Comparison of ENCODE assay signal across 9 mouse cellular contexts in the genomic region with DNA sequence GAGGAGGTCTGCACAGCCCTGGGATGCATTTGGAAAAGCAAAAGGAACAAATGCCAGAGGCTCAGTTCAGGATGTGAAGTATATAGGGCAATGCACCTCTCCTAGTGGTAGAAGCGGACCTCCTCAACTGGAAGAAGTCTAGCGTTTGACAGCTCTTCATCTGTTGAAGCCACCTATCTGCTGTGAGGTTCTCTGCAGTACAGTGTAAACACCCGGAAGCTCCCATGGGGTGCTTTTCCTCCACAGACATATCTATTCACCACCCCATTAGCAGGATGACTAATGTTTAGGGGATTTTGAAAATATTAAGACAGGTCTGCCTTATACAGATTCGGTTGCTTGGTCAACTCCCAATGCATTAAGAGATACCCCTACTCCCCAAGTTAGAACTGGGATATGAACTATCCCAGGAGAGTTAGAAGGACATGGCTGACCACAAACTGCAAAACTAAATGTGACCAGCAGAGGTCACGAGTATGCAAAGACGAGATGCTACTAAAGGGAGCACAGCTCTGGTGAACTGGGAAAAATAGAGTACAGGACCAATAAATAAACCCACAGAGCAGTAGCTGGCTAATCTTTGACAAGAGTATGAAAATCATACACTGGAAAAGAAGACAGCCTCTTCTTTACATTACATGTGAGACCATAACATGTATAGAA. TPM values are rescaled to one million over a fixed set of nuclear protein-coding genes. Genes with fewer than 3 reads are reported as not detected.
DNase-seq lines count a peak whose midpoint lies in the region; ATAC-seq and TF ChIP-seq lines count a peak whose summit lies in the region.
"Had no signal": no experiment of that assay in that cellular context is flagged by ENCODE, and none has a peak within 500 bp of the region (broad histone marks: within the 10 kb centered on the region; RNA-seq: fewer than 3 reads in every experiment).

No protein-coding gene starts in this region.

- H3K9ac ChIP-seq in kidney, embryonic 14.5 days (ENCODE audit: low read depth, low read length), result no peak overlapping the region
- no peak overlapping the region for H3K9ac ChIP-seq in limb, embryonic 14.5 days (ENCODE audit: low read depth, low read length, severe bottlenecking)
- H3K9ac ChIP-seq: embryonic facial prominence, embryonic 15.5 days had no signal

- no peak overlapping the region for H3K4me2 ChIP-seq in kidney, embryonic 14.5 days (replicated peaks; ENCODE audit: low read depth, low read length)
- H3K4me2 ChIP-seq in limb, embryonic 14.5 days (replicated peaks; ENCODE audit: low read depth, low read length, severe bottlenecking), result no peak overlapping the region
- H3K4me2 ChIP-seq: embryonic facial prominence, embryonic 15.5 days had no signal

- no peak overlapping the region for H3K4me3 ChIP-seq in cerebellum, adult 2 months (replicated peaks; ENCODE audit: insufficient read depth, low read depth, low read length)
- no peak overlapping the region for H3K4me3 ChIP-seq in kidney, embryonic 14.5 days (ENCODE audit: low read length)
- H3K4me3 ChIP-seq in limb, embryonic 14.5 days (replicated peaks; ENCODE audit: low read length), result no peak overlapping the region
- H3K4me3 ChIP-seq: embryonic facial prominence, embryonic 15.5 days had no signal

- TF ChIP-seq POLR2A in cerebellum, adult 2 months (IDR thresholded peaks at IDR 0.05; ENCODE audit: borderline replicate concordance, insufficient read depth, low read length), result no peak
- no peak for TF ChIP-seq POLR2A in limb, embryonic 14.5 days (IDR thresholded peaks at IDR 0.05; ENCODE audit: borderline replicate concordance, extremely low read depth, insufficient read depth, insufficient read length)

- H3K27me3 ChIP-seq in cerebellum, adult 2 months (ENCODE audit: control insufficient read depth, insufficient read depth, low read length), result no peaks in the 10 kb centered on the region
- H3K27me3 ChIP-seq in kidney, embryonic 14.5 days (ENCODE audit: control insufficient read depth, insufficient read depth, low read length), result no peaks in the 10 kb centered on the region
- H3K27me3 ChIP-seq in limb, embryonic 14.5 days (ENCODE audit: control insufficient read depth, insufficient read depth, low read length), result no peaks in the 10 kb centered on the region
- H3K27me3 ChIP-seq: embryonic facial prominence, embryonic 15.5 days had no signal

- DNase-seq in urinary bladder, postnatal 14 days (ENCODE audit: low spot score), result peak; percentile 74
- no peak for DNase-seq in urinary bladder, postnatal 10 days (ENCODE audit: low spot score)
- DNase-seq in cerebellum, adult 2 months, result peak; percentile 36 to 50
- DNase-seq in frontal cortex, postnatal 25 days (ENCODE audit: low spot score in 2 of 2), result peak; percentile 21 to 70
- DNase-seq in limb, embryonic 14.5 days (ENCODE audit: low spot score), result peak; percentile 52
- peak; percentile 53 to 65 for DNase-seq in natural killer cell, adult 2 months (ENCODE audit: low spot score in 2 of 2)
- DNase-seq in urinary bladder, postnatal 25 days (ENCODE audit: low spot score), result peak; percentile 64

- H3K9me3 ChIP-seq in kidney, embryonic 14.5 days (ENCODE audit: control insufficient read depth, low read length), result no peaks in the 10 kb centered on the region
- H3K9me3 ChIP-seq in limb, embryonic 14.5 days (ENCODE audit: control insufficient read depth, low read length), result no peaks in the 10 kb centered on the region
- H3K9me3 ChIP-seq: embryonic facial prominence, embryonic 15.5 days had no signal

- peak; percentile 72; the same call in 1 of the 2 replicates for ATAC-seq in kidney, embryonic 14.5 days (ENCODE audit: low FRiP score, low TSS enrichment)
- no peak for ATAC-seq in limb, embryonic 14.5 days (ENCODE audit: low FRiP score, low read depth)

- H3K4me1 ChIP-seq in cerebellum, adult 2 months (ENCODE audit: control insufficient read depth, insufficient read depth, low read length), result no peaks in the 10 kb centered on the region
- no peaks in the 10 kb centered on the region for H3K4me1 ChIP-seq in kidney, embryonic 14.5 days (ENCODE audit: control insufficient read depth, insufficient read depth, low read length)
- H3K4me1 ChIP-seq in limb, embryonic 14.5 days (ENCODE audit: control insufficient read depth, insufficient read depth, low read length), result no peaks in the 10 kb centered on the region
- H3K4me1 ChIP-seq: embryonic facial prominence, embryonic 15.5 days had no signal

- H3K36me3 ChIP-seq in kidney, embryonic 14.5 days (ENCODE audit: control insufficient read depth, insufficient read depth, low read length), result no peaks in the 10 kb centered on the region
- H3K36me3 ChIP-seq in limb, embryonic 14.5 days (ENCODE audit: control insufficient read depth, insufficient read depth, low read length), result no peaks in the 10 kb centered on the region
- H3K36me3 ChIP-seq: embryonic facial prominence, embryonic 15.5 days had no signal

- TF ChIP-seq CTCF in cerebellum, adult 2 months (IDR thresholded peaks at IDR 0.05; ENCODE audit: borderline replicate concordance, insufficient read depth, low read depth, low read length), result peak; percentile 31; the same call in 1 of the 2 replicates

- no peak overlapping the region for H3K27ac ChIP-seq in cerebellum, adult 2 months (ENCODE audit: insufficient read depth, low read length)
- no peak overlapping the region for H3K27ac ChIP-seq in kidney, embryonic 14.5 days (ENCODE audit: low read depth, low read length)
- H3K27ac ChIP-seq in limb, embryonic 14.5 days (replicated peaks; ENCODE audit: low read depth, low read length), result no peak overlapping the region
- H3K27ac ChIP-seq: embryonic facial prominence, embryonic 15.5 days had no signal

- 40% methylated on average over 6 of the region's 6 CpGs for WGBS in cerebellum, adult 2 months
- whole genome bisulfite sequencing in kidney, embryonic 14.5 days, result 41% methylated on average over 6 of the region's 6 CpGs
- 46% methylated on average over 6 of the region's 6 CpGs for WGBS in limb, embryonic 14.5 days

RNA-seq across cellular contexts. Expression of a gene that starts 15.5 kb away (rescaled TPM):
- 1.2 and 1.5 TPM in 2 replicates for polyA plus RNA-seq in cerebellum, adult 2 months (2012; rRNA removed)
- 1.5 and 1.6 TPM in 2 replicates for polyA plus RNA-seq in kidney, embryonic 14.5 days (2014; fragmentation: Nextera tagmentation; extraction: Ambion mirVana)
- polyA plus RNA-seq in limb, embryonic 14.5 days (2012; rRNA removed), result 1.7 and 2.3 TPM in 2 replicates
- polyA plus RNA-seq in limb, embryonic 14.5 days (2014; fragmentation: Nextera tagmentation; extraction: Ambion mirVana), result 1.6 and 2.6 TPM in 2 replicates
